Mouse (Mus musculus): ENCODE results near the gene Grk2. TPM values are rescaled to one million over a fixed set of nuclear protein-coding genes. Genes with fewer than 3 reads are reported as not detected.

The Grk2 gene
- polyA plus RNA-seq, 1 experiment, result 40.2 TPM

- Histone ChIP-seq H3K4me3 (ENCODE audit: low read depth, low read length) (no peak overlapping the region), H3K9me3 (replicated peaks; ENCODE audit: control insufficient read depth, insufficient read depth, low read length, poor library complexity, severe bottlenecking) (no peaks in the 10 kb centered on the region), H3K27me3 (ENCODE audit: control insufficient read depth, insufficient read depth, low read length, poor library complexity, severe bottlenecking) (no peaks in the 10 kb centered on the region), H3K4me1 (ENCODE audit: control insufficient read depth, insufficient read depth, low read length) (peaks cover 4% of the 10 kb centered on the region), H3K27ac (ENCODE audit: insufficient read depth, low read length) (no peak overlapping the region), H3K9ac (ENCODE audit: low read depth, poor library complexity, severe bottlenecking) (no peak overlapping the region), H3K36me3 (ENCODE audit: control insufficient read depth, insufficient read depth, low read length, poor library complexity, severe bottlenecking) (no peaks in the 10 kb centered on the region)
- TF ChIP-seq POLR2A (IDR thresholded peaks at IDR 0.05; ENCODE audit: insufficient read depth, low read length) (no peak), CTCF (IDR thresholded peaks at IDR 0.05; ENCODE audit: low read depth, low read length) (no peak), EP300 (IDR thresholded peaks at IDR 0.05; ENCODE audit: insufficient read depth, low read depth, low read length) (no peak)
Measured at GRCm38 (mm10) chr19:4298322-4299121, 7.5 kb downstream of the Grk2 start.

GRCm38 (mm10) chr19:4297851-4298250 is 8.2 kb downstream of the Grk2 start:
- H3K9me3 ChIP-seq (replicated peaks; ENCODE audit: control insufficient read depth, insufficient read depth, low read length, poor library complexity, severe bottlenecking), result no peaks in the 10 kb centered on the region
- no peaks in the 10 kb centered on the region for H3K36me3 ChIP-seq (ENCODE audit: control insufficient read depth, insufficient read depth, low read length, poor library complexity, severe bottlenecking)
- TF ChIP-seq POLR2A (IDR thresholded peaks at IDR 0.05; ENCODE audit: insufficient read depth, low read length), result no peak
- peak; percentile 7 for TF ChIP-seq CTCF (IDR thresholded peaks at IDR 0.05; ENCODE audit: low read depth, low read length)
- TF ChIP-seq EP300 (IDR thresholded peaks at IDR 0.05; ENCODE audit: insufficient read depth, low read depth, low read length), result no peak
- no peaks in the 10 kb centered on the region for H3K27me3 ChIP-seq (ENCODE audit: control insufficient read depth, insufficient read depth, low read length, poor library complexity, severe bottlenecking)
- no peak overlapping the region for H3K9ac ChIP-seq (ENCODE audit: low read depth, poor library complexity, severe bottlenecking)
- no peak overlapping the region for H3K27ac ChIP-seq (ENCODE audit: insufficient read depth, low read length)
- H3K4me3 ChIP-seq (ENCODE audit: low read depth, low read length), result no peak overlapping the region
- peaks cover 4% of the 10 kb centered on the region for H3K4me1 ChIP-seq (ENCODE audit: control insufficient read depth, insufficient read depth, low read length)

DNA sequence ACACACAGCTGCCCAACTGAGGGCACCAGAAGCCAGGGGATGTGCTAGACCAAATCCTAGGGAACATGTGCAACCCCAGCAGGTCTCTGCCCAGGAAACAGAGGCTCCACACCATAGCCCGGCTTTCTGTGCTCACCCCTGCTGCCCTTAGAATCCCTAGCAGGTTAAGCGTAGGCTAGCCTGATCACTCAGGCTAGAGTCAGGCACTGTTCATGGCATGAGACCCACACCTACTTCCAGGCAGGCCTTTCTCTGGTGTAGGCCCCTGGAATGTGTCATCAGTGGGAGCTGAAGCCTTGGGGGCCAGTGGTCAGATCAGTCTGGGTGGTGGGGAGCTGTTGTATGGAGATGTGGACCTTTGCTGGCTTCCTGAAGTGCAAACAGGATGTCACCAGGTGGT is 9.4 kb downstream of the Grk2 start:
- H3K27me3 ChIP-seq (ENCODE audit: control insufficient read depth, insufficient read depth, low read length, poor library complexity, severe bottlenecking), result no peaks in the 10 kb centered on the region
- H3K36me3 ChIP-seq (ENCODE audit: control insufficient read depth, insufficient read depth, low read length, poor library complexity, severe bottlenecking), result peaks cover 2% of the 10 kb centered on the region; the same call in 1 of the 2 replicates
- H3K4me3 ChIP-seq (ENCODE audit: low read depth, low read length), result no peak overlapping the region
- H3K27ac ChIP-seq (ENCODE audit: insufficient read depth, low read length), result no peak overlapping the region
- H3K9ac ChIP-seq (ENCODE audit: low read depth, poor library complexity, severe bottlenecking), result no peak overlapping the region
- peaks cover 4% of the 10 kb centered on the region for H3K4me1 ChIP-seq (ENCODE audit: control insufficient read depth, insufficient read depth, low read length)
- TF ChIP-seq CTCF (IDR thresholded peaks at IDR 0.05; ENCODE audit: low read depth, low read length), result no peak
- no peak for TF ChIP-seq POLR2A (IDR thresholded peaks at IDR 0.05; ENCODE audit: insufficient read depth, low read length)
- no peak for TF ChIP-seq EP300 (IDR thresholded peaks at IDR 0.05; ENCODE audit: insufficient read depth, low read depth, low read length)
- no peaks in the 10 kb centered on the region for H3K9me3 ChIP-seq (replicated peaks; ENCODE audit: control insufficient read depth, insufficient read depth, low read length, poor library complexity, severe bottlenecking)

DNA sequence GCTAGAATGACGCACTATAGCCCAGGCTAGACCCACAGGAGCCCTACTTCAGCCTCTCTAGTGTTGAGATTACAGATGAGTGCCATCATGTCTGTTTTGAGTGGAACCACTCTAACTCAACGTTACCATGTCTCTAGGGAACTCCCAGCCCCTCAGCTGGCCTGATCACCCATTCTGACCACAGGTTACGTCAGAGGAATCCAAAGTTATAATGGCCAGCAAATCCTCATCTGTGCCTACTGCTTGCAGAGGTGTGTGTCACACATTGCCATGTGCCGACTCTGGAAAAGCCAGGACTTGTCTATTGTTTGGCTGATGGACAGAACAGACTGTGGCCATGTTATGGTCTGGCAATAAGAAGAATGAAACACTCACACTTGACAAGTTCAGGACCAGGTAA is 10.6 kb downstream of the Grk2 start:
- H3K27ac ChIP-seq (ENCODE audit: insufficient read depth, low read length), result no peak overlapping the region
- peaks cover 4% of the 10 kb centered on the region for H3K4me1 ChIP-seq (ENCODE audit: control insufficient read depth, insufficient read depth, low read length)
- no peaks in the 10 kb centered on the region for H3K27me3 ChIP-seq (ENCODE audit: control insufficient read depth, insufficient read depth, low read length, poor library complexity, severe bottlenecking)
- H3K4me3 ChIP-seq (ENCODE audit: low read depth, low read length), result no peak overlapping the region
- H3K36me3 ChIP-seq (ENCODE audit: control insufficient read depth, insufficient read depth, low read length, poor library complexity, severe bottlenecking), result peaks cover 2% of the 10 kb centered on the region; the same call in 1 of the 2 replicates
- H3K9ac ChIP-seq (ENCODE audit: low read depth, poor library complexity, severe bottlenecking), result peak overlapping the region; percentile 38; the same call in 1 of the 2 replicates
- no peaks in the 10 kb centered on the region for H3K9me3 ChIP-seq (replicated peaks; ENCODE audit: control insufficient read depth, insufficient read depth, low read length, poor library complexity, severe bottlenecking)
- TF ChIP-seq EP300 (IDR thresholded peaks at IDR 0.05; ENCODE audit: insufficient read depth, low read depth, low read length), result no peak
- no peak for TF ChIP-seq CTCF (IDR thresholded peaks at IDR 0.05; ENCODE audit: low read depth, low read length)
- TF ChIP-seq POLR2A (IDR thresholded peaks at IDR 0.05; ENCODE audit: insufficient read depth, low read length), result no peak

DNA sequence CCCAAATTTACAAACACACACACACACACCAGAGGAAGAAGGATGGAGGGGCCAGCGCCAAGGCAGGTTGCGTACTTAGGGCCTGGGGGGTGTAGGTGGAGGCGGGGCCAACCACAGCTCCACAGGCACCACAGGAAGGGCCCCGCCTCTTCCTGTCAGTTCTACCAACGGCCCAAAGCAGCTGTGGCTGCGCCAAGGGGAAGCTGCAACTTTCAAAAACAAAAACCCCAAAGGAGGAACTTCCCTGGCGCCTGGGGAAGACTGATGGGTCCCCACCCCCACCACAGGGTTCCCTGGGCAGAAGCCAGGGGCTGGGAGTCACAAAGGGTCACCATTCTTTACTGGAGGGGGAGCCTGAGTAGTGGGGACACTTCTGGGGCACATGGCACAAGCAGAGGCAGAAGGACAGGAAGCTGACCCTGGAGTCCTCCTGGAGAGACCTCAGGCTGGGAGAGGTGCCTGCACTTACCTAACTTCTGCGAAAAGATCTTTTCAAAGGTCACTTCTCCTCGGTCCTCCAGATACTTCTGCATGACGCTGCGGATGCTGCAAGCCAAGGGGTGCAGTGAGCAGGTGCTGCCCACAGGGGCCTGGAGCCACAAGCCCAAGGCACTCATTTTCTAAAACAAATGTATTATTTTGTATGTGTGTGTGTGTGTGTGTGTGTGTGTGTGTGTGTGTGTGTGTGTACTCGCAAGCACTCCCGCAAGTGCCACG is 11.5 kb downstream of the Grk2 start:
- peaks cover 6% of the 10 kb centered on the region; the same call in 1 of the 2 replicates for H3K36me3 ChIP-seq (ENCODE audit: control insufficient read depth, insufficient read depth, low read length, poor library complexity, severe bottlenecking)
- H3K4me1 ChIP-seq (ENCODE audit: control insufficient read depth, insufficient read depth, low read length), result peaks cover 2% of the 10 kb centered on the region
- H3K27me3 ChIP-seq (ENCODE audit: control insufficient read depth, insufficient read depth, low read length, poor library complexity, severe bottlenecking), result no peaks in the 10 kb centered on the region
- TF ChIP-seq CTCF (IDR thresholded peaks at IDR 0.05; ENCODE audit: low read depth, low read length), result no peak
- TF ChIP-seq EP300 (IDR thresholded peaks at IDR 0.05; ENCODE audit: insufficient read depth, low read depth, low read length), result 0 out of 2 replicates have a peak, but pooled peaks have one; percentile 15
- TF ChIP-seq POLR2A (IDR thresholded peaks at IDR 0.05; ENCODE audit: insufficient read depth, low read length), result no peak
- H3K9me3 ChIP-seq (replicated peaks; ENCODE audit: control insufficient read depth, insufficient read depth, low read length, poor library complexity, severe bottlenecking), result no peaks in the 10 kb centered on the region
- H3K9ac ChIP-seq (ENCODE audit: low read depth, poor library complexity, severe bottlenecking), result peak overlapping the region; percentile 38
- peak overlapping the region; percentile 29 for H3K27ac ChIP-seq (ENCODE audit: insufficient read depth, low read length)
- peak overlapping the region; percentile 43 for H3K4me3 ChIP-seq (ENCODE audit: low read depth, low read length)

All from ES-Bruce4 (cell line).